Mouse (Mus musculus) adrenal gland, postnatal 36 days (tissue): ENCODE measurements around the gene Selenom. TPM values are rescaled to one million over a fixed set of nuclear protein-coding genes. Genes with fewer than 3 reads are reported as not detected.
A peak's percentile ranks its signal among the peaks of the same experiment; 100 is the strongest.

Experiments used
- DNase-seq, 2 experiments: peaks; one replicate each; pipeline ENCODE4 v3.0.0; 2021; ENCODE audit warnings: mixed read lengths in 1 of 2
- total RNA-seq, 2 experiments: library from RNA; stranded (reverse); gene quantifications; 2 replicates each; pipeline ENCODE4 v1.2.3; 2021

Selenom gene
- total RNA-seq, 2 experiments from 2014 or later = 32.7 to 34.8 TPM

DNA sequence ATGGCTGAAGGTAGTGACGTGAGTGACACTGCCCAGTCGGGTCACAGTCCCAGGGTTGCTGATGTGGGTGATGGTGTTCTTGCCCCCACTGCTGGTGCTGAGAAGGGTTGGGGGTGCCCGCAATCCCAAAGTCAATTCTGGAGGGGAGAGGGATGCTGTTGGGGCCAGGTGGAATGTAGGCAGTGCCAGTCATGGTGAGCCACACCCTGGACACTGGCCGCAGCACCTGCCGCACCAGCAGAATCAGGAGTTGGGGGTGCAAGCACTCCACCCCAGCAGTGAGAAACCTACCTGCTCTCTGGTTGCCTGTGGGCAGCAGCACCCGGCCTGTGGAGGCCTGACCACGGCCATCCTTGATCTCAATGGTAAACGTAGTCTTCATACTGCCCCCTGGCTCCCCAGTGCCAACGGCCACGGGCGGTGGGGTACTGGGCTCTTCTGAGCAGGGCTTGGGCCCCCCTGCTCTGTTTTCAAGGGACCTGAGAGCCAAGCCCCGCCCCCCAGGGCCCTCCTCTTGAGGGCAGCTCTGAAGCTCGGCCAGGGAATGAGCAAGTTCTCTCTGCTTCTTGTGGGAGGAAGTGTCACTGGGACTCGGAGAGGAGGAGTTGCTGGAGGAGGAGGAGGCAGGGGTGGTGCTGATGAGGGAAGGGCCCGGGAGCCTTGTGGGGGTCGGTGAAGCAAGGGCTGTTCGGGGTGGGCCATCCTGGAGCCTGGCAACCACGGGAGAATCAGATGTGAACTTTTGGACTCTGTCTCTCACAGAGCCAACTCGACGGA is 15.2 kb downstream of the Selenom start:
- DNase-seq = no peak

DNA sequence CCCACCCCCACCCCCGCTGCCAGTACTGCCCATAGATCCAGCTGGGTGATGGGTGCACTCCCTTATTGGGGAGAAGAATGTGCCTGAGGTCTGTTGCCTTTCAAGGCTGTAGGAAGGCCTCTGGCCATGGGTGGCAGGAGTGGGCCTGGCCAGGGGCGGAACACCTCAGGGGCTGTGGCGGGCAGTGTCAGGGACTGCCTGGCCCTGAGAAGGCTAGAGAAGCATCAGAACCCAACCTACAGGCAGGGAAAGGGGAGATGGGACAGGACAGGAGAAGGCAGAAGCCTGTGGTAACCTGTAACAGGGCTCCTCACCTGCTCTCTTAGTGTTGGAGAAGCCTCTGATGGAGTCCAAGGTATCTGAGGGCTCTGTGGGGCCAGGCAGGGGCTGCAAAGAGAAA is 16.2 kb downstream of the Selenom start:
- no peak for DNase-seq

DNA sequence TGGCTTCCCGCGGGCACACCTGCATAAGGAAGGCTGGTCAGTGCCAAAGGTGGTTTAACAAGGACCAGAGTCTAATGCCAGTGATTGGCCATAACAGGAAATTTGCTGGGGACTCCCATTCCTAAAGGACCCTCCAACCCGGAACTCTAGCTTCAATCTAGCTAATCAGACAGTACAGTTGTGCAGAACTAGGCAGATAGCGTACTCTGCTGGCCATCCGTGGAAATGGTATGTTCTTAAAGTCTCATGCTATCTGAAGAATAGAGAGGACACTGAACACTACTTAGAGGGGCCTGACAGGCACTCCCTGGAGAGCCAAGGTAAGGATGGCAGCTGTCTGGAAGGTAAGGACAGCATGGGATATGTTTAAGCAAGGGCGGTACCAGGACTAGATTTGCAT is 17.1 kb downstream of the Selenom start:
- no peak for DNase-seq

DNA sequence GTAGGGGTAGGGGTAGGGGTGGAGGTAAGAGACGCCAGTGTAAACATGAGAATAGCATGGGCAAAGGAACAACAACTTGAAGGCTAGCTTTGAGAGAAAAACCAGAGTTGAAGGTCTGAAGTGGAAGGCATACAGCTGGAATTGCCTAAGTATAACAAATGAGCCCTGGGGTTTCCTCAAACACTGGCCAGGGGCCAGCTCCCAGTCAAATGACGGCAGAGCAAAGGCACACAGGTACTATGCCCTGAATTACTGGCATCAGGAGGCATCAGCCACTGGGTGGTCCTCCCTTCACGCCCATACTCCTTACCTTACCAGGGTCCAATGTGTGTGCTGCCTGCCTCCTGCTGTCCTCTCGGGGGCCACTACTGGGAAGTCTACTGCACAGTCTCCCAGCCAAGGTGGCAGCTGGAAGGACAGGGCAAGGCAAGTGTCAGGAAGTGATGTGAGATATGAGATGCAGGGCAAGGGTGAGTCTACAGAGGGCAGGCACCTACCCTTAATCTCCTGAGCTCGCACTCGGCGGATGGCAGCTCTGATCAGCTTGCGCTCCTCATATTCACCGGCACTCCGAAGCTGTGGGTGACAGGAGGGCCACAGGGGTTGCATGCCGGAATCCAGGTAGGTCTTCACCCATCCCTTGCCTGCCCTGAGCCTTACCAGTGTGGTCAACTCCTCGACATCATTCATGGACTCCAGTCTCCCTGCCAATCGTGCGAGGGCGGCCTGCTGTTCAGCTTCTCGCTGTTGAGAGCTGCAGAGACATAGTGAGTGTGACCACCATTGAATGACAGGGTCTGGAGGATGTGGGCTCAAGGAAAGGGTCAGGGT is 17.8 kb downstream of the Selenom start:
- DNase-seq = no peak

DNA sequence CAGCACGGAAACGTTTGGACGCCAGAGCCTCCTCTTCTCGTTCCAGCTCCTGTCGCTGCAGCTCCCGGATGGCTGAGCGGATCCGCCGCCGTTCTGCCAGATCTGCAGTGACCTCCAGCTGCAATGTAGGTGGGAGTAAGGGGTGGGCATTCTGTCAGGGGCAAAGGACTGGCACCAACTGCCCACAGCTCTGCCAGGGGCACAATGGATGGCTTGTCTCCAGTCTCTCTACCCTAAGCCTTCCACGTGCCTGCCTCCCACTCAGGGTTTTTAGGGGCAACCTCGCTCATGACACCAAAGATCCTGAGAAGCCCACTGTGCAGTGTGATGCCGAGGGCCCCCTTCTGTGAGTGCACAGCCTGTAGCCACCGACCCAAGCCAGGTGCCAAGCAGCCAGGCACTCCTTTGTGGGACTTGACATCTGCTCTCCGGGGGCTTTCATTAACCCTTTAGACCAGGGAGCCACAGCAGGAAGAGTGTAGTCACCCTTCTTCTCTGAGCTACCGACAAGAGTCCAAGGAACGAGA is 19.0 kb downstream of the Selenom start:
- DNase-seq = no peak

DNA sequence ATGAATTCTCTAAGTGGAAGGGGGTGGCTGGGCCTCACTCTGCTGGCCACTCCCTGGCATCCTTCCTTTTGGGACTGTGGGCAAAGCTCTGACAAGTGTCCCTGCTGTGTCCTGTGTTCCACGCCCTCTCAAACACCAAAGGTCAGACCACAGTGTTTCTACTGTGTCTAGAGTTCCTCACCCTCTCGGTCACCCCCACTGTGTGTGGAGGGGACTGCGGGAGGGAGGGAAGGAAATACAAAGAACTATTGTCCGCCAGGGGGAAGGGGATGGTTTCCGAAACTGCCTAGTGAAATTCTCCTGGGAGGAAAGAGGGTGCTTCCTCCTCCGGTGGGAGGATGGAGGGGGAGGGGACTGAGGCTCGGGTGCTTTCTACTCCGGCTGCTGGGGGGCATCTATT is 20.5 kb downstream of the Selenom start:
- no peak for DNase-seq

DNA sequence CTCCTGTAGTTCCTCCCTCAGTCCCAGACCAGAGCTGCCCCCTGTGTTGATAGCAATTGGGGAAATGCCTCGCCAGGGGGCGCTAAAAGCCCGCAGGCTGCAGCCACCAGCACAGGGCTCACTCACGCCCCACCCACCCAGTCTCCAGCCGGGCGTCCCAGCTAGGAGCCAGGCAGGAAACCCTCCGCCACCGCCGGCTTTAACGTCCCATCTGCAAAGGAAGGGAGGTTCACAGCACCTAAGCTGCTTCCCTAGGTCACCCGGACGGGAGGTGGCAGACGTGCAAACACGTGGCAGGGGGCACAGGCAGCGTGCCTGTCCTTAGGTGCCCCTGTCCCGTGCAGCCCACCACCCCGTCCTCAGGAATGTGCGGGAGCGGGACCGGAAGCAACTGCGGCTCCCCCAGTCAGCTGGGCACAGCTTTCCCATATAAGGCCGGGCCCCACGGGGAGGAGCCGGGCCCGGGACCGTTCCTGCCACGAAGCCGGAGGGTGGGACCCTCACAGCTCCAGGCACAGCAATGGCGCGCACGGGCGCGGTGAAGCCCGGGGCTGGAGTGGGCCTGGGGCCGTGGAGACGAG is 21.0 kb downstream of the Selenom start:
- peak; percentile 98 to 99 for DNase-seq

DNA sequence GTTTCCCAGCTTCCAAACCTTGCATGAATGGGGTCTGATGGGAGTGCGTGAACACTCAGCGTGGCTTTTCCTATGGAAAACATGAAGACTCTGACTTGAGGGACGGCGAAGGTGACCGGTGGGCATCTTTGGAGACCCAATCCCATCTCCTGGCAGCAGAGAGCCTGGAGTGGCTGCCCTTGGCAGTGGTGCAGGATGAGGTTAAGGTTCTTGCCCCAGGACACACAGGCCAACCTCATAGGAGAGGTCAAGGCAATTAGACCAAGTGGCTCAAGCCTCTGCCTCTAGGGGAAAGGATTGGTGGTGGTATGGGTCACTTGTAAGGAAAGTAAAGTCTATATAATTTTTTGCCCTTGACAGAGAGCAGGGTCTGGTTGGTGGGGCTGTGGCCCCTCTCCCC is 21.6 kb downstream of the Selenom start:
- DNase-seq = peak in 1 of 2 experiments; percentile 25

DNA sequence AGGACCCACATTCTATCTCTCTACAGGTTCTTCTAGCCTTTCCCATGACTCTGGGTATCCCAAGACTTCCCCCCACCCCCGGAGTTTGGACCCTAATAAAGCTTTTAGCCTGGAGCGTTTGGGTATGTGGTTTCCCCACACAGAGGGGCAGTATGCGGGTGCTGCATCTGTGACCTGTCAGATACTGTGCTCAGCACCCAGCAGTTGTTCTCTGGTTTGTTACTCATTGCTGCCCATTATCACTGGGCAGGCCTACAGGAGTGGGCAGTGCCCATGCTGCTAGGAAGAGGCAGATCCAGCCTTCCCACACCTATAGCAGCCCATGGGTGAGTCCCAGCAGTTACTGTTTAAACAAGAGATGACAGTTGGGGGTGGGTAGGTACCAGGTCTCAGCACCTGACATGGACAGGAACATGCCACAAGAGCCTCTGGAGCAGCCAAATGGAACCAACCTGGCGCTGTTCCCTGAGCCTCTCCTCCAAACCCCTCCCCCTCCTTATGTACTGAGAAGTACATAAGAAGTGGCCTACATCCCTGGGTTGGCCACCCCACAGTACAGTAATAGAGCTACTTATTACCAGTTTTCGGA is 22.4 kb downstream of the Selenom start:
- DNase-seq = no peak

DNA sequence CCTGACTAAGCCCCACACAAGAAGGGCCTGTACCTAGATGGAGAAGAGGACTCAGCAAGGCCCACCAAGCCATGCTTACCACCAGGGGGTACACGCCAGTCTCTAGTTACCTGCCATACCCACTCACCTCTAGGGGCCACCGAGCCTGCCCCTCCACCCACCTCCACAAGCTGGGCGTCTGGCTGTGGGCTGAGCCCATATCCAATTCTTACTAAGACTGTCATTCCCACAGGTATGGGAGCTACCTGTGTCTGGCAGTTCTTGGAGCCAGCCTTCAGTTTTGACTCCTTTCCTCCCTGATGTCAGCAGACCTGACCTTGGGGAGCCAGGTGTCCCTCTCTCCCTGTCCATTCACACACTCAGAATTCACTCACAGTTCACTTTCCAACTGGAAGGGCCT is 23.2 kb downstream of the Selenom start:
- no peak for DNase-seq

DNA sequence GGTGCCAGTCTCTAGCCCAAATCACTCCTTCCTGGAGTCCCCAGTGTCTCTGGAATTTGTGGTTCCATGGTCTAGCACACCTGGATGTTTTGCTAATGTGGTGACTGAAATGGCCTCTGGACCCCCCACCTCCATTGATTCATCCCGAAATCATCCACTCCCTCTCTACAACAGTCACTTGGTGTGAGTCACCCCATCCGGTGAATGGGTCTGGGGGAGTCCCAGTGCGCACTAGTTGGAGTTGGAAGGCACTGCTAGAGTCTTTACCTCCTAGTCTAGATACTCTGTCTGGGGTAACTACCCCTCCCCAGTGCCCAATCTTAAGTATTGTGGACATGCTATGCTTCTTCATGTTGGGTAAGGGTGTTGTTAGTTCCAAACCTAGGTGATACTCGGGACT is 23.9 kb downstream of the Selenom start:
- no peak for DNase-seq

DNA sequence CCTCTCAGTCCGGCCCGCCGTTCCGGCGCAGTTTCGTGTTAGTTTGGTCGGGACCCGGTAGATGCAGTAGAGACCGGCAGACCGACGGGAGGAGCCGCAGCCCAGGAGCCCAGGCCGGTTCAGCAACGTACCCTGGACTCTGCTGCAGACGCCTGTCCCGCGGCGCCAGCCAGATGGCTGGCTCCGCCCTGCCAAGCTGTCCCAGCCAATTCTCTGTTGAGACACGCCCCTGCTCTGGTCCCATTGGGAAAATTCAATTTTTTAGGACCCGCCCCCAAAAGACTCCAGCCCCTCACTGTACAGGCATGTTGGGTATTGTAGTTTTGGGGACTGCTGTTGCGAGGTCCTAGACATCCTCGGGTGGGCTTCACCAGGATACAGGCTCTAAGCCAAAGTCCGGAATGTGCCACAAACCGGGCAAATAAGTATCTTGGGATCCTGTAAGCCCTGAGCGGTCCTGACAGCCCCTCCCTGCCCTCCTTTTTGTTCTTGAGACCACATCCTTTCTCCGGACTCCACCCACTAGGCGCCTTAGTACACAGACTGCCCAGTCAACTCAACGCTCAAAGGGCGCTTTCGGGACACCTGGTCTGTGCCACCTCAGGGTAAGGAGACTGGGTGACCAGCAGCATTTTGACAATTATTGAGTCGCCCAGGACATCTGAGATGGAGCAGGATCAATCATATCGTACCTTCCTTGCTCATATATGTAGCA is 24.8 kb downstream of the Selenom start:
- peak; percentile 91 to 93 for DNase-seq

DNA sequence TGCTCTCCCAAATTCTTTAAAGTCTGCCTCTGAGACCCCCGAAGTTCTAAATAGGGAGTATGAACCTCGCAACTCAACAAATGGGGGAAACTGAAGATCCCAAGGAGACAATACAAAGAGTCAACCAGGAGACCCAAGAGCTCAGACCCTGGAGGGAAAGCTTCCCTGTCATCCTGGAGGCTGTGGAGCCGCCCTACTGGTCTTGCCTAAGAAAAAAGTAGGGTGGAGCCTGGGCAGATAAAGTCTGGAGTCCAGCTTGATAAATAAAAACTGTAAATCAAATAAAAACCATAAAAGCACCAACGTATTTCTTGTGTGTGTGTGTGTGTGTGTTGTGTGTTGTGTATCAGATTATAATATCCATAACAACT is 25.3 kb downstream of the Selenom start:
- DNase-seq = no peak

DNA sequence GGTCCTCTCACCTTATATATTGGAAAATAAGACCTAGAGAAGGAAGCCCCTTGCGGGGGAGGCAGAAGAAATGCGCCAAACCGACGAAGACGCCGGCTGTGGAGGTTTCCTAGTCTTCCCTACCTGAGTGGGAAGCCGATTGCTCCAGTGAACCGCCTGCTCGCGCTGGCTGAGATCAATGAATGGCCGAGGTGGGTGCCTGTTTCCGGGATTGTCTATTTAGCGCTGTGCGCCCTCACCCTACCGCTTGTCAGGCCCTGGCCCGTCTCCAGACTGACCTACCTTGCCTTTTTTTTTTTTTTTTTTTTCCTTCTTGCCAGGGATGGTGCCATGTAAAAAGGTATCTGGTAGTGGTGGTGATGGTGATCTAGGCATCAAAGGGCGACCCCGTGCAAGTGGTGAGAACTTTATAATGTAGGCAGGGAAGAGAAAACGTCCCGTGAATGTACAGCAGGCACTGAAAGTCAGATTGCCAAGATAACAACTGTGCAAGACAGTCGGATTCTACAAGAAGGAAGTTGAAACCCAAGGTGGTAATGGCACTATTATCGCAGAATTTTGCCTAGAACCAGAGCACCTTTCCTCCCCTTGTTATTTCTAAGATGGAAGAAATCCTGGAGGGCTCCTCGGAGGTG is 26.1 kb downstream of the Selenom start, which contains the start of gene Smtn:
Smtn (minus strand) TSS at position 162 of the 635 bp plus-strand sequence.
- DNase-seq = no peak

DNA sequence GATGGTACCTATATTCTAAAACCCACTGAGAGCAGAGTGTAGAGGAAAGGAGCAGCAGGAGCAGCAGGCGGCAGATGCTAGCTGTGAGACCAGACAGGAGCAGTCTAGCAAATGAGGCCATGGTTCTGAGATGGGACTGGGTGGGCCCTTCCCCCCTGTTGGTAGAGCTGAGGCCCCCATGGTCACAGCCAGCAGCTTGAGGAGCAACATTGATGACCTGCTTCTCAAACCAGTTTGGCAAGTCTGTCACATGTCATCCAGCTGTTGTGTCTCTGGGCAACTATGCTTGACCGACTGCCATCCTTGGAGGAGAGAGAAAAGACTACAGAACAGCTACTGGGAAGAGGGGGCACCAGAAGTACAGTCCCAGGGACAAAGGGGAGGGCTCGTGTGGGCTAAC is 27.4 kb downstream of the Selenom start:
- DNase-seq = no peak

DNA sequence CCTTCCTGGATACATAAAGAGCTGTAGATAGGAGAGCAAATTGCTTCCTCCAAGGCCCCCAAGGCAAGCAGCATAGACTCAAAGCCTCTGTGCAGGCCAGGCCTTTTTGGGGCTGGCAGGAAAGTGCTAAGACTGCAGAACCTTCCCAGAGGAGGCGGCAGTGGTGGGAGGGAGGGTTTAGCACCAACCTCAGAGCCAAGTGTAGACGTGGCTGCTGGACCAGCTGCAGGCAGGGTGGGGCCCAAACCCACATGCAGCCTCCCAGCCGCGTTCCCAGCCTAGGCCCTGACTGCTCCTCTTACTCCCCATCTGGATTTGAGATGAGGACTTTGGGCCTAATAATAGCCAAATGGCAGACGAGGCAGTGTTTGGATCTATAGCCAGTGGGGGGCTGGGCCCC is 28.5 kb downstream of the Selenom start:
- DNase-seq = peak in 1 of 2 experiments; percentile 24

DNA sequence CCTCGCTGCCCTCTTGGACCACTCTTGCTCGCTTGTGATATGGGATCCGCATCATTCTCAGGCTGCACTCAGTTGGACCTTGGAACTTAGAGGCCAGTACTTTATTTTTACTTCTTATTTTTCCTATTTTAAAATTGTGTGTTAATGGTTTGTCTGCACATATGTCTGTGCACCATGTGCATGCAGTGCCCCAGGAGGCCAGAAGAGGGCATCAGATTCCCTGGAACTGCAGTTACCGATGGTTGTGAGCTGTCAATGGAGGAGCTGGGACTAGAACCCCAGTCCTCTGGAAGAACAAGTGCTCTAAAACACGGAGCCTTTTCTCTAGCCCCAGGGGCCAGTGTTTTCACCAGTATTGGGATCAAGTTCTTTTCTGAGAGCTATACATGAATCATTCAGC is 29.9 kb downstream of the Selenom start:
- no peak for DNase-seq

DNA sequence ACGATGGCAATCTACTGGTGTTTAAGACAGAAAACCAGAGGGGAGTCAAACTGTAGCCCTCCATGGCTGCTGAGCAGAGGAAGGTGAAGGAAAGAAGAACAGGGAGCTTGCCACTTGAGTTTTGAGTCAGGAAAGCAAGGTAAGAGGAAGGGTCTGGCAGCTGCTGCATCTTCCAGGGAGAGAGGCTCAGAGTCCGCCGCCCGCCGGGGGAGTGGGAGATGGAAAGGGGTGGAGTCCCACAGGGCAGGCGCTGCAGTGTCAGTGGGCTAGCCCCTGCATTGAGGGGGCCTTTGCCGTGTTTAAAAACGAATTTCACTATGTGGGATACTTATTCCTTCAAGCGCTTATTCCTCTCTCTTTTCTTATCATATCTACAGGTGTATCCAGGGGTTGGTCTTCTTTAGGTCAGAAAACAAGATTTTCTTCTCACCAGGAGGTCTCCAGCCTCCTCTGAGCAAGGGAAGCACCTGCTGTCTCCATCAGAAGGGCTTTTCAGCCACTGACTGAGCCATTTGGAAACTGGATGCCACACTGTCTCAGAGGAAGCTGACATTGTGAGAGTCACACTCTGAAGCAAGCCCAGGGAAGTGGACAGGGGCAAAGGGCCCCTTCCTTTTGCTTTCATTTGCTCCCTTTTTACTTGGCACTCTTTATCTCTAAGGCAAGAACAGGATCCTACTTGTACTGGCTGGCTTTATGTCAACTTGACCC is 31.2 kb downstream of the Selenom start:
- DNase-seq = no peak

DNA sequence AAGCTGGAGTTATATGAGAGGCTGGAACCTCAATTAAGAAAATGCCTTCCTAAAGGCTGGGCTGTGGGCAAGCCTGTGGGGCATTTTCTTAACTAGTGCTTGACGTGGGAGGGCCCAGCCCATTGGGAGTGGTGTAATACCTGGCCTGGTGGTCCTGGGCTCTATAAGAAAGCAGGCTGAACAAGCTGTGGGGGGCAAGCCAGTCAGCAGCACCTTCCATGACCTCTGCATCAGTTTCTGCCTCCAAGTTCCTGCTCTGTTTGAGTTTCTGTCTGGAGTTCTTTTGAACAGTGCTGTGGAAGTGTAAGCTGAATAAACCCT is 31.7 kb downstream of the Selenom start:
- DNase-seq = no peak

DNA sequence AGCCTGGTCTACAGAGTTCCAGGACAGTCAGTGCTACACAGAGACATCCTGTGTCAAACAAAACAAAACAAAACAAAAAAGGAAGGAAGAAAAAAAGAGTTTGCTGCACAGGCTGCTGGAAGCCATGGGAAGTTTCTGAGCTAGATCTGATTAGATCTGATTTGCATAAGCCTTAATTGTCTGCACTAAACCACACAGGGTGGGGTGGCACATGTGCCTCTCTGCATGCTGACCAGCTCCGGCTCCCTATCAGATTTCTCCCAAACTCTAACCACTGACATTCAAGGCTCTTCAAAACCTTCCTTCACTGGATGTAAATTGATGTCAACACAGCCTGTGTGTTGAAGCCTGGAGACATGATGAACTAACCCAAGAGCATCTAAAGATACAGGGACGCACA is 32.6 kb downstream of the Selenom start:
- no peak for DNase-seq

DNA sequence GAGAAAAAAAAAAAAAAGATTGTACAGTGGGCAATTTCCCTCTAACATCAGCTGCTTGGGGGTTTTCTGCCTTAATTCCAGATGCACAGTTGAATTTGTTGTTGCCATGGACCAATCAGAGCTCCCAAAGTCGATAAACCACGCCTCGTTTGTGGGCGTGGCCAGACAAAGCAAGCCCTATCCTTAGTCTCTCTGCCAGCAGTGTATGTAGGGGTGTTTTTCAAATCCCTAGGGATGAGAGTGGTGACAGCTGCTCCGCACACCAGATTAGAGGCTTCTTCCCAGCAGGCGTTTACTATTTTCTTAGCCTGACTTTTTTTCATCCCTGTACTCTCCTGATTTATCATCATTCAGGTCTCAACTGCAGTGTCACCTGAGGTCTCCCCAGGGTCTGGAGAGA is 33.5 kb downstream of the Selenom start:
- no peak for DNase-seq
